Mouse (Mus musculus) spleen, adult 2 months (tissue): ENCODE measurements around the gene Mroh9. TPM values are rescaled to one million over a fixed set of nuclear protein-coding genes. Genes with fewer than 3 reads are reported as not detected.

Source experiments
- DNase-seq, 2 experiments: peaks; one replicate each; pipeline versions ENCODE4 v3.0.0 to v3.0.0-alpha.2; 2012 to 2021; ENCODE audit warnings: low spot score in 2 of 2, low read depth in 1 of 2
- H3K27ac ChIP-seq: fragments of 200-500 bp; 2 replicates; pipeline ENCODE4 v1.5.1; 2012; ENCODE audit warnings: low read length, inconsistent platforms; ENCODE audit not compliant: insufficient read depth
- H3K27me3 ChIP-seq: fragments of 200-500 bp; 2 replicates; pipeline ENCODE4 v1.6.1; 2012; ENCODE audit warnings: mild to moderate bottlenecking, moderate library complexity, low read length, inconsistent platforms; ENCODE audit not compliant: control insufficient read depth, insufficient read depth
- H3K36me3 ChIP-seq: fragments of 200-500 bp; 2 replicates; pipeline ENCODE4 v1.6.1; 2012; ENCODE audit warnings: mild to moderate bottlenecking, low read length, inconsistent platforms; ENCODE audit not compliant: control insufficient read depth, insufficient read depth
- H3K4me1 ChIP-seq: fragments of 200-500 bp; 2 replicates; pipeline ENCODE4 v1.6.1; 2011; ENCODE audit warnings: inconsistent platforms; ENCODE audit not compliant: control insufficient read depth, insufficient read depth, insufficient read length
- H3K4me3 ChIP-seq: fragments of 200-500 bp; 2 replicates; pipeline ENCODE4 v1.5.1; 2011; ENCODE audit warnings: mild to moderate bottlenecking, inconsistent platforms; ENCODE audit not compliant: insufficient read depth, insufficient read length; ENCODE audit errors: extremely low read depth
- CTCF ChIP-seq: fragments of 200-500 bp; IDR thresholded peaks from 2 replicates; pipeline ENCODE4 v1.5.1; 2011; ENCODE audit warnings: mild to moderate bottlenecking, inconsistent platforms; ENCODE audit not compliant: insufficient read depth, insufficient read length, insufficient replicate concordance; ENCODE audit errors: extremely low read depth
- POLR2A ChIP-seq: fragments of 200-500 bp; IDR thresholded peaks from 2 replicates; pipeline ENCODE4 v1.6.1; 2011; ENCODE audit warnings: low read depth, low read length, inconsistent platforms
- WGBS: fragments of 180-500 bp; shearing (Covaris S2); methylation state at CpG from one replicate; pipeline ENCODE4 v1.1.7; 2018; 5-methylcytosine and 5-hydroxymethylcytosine counted together
- polyA plus RNA-seq: library from polyadenylated mRNA; depleted of rRNA; stranded (reverse); fragments of >200 nt; gene quantifications from 2 replicates; pipeline ENCODE4 v1.2.3, GENCODE M21; 2012; rRNA removed

Mroh9 gene
- not detected in 2 replicates for polyA plus RNA-seq

GRCm38 (mm10) chr1:163085570-163085969 is at the start of gene Mroh9:
Gene Mroh9 (minus strand): TSS chr1:163085670.
- no peak within 1 kb of the TSS for H3K27ac ChIP-seq
- TF ChIP-seq CTCF = no peak
- TF ChIP-seq POLR2A = no peak
- no peak within 1 kb of the TSS for H3K4me3 ChIP-seq
- 87% methylated on average over 2 of the region's 2 CpGs for WGBS
- no peaks in the 10 kb centered on the region; the same call in 1 of the 2 replicates for H3K27me3 ChIP-seq
- no peaks in the 10 kb centered on the region for H3K4me1 ChIP-seq
- H3K36me3 ChIP-seq = no peaks in the 10 kb centered on the region
- DNase-seq = no peak

DNA sequence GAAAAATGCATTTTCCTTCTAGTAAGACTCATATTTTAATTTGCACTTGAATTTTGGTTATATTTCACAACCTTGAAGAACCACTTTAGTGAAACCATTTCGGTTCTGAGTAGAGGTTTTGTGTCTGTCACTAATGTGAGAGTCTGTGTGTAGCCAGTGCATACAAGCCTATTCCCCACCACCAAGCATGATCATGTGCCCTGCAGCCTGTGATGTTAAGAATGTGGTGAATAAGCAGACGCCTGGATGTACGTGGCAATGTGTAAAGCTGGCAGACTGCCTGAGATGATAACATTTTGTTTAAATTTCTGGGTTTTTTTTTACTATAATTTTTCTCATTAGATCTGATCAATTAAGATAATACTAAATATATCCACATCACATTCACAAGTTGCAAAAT is 44.5 kb upstream of the Mroh9 start:
- WGBS = 22% methylated on average over 3 of the region's 3 CpGs
- TF ChIP-seq CTCF = no peak
- no peak for TF ChIP-seq POLR2A
- Histone ChIP-seq H3K36me3 (no peaks in the 10 kb centered on the region), H3K27ac (no peak overlapping the region), H3K27me3 (no peaks in the 10 kb centered on the region), H3K4me1 (no peaks in the 10 kb centered on the region), H3K4me3 (no peak overlapping the region)
- no peak for DNase-seq

DNA sequence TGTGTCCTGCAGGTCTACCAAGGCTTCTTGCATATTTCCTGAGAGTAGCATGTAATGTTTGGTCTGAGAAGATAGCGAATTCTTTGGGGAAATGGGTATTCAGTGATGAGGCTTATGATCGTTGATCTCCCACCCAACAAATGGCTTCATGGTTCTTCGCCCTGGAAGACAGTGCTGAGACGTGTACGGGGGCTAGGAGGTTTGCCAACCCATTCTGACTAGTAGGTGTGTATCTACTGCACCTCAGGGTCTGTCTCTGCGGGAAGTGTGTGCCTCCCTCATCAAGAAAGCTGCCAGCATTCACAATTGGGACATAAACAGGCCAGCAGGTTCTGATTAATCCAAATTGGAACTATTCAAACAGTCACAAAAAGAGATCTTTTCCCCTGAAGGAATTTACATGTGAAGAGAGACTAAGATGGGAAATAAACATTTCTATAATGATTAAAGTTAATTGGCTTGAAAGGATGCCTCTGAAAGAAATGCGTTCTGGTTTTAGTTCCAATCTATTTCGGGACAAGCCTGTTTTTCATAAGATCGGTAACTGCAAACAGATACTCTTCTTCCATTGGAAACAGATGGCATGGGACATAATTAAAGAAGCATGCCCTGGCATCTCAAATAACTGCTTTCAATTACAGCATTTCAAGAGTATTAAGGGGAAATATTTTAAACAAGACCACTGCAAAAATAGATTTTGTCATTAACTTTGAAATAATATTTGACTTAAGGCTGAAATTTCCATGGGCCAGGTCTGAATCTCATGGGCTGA is 43.8 kb upstream of the Mroh9 start:
- DNase-seq = no peak
- TF ChIP-seq CTCF (no peak), POLR2A (no peak)
- Histone ChIP-seq H3K4me3 (no peak overlapping the region), H3K27me3 (no peaks in the 10 kb centered on the region), H3K27ac (no peak overlapping the region), H3K36me3 (no peaks in the 10 kb centered on the region), H3K4me1 (no peaks in the 10 kb centered on the region)
- 88% methylated on average over 9 of the region's 9 CpGs for WGBS

GRCm38 (mm10) chr1:163126175-163126881 is 40.9 kb upstream of the Mroh9 start:
- no peak for TF ChIP-seq POLR2A
- TF ChIP-seq CTCF = no peak
- DNase-seq = no peak
- H3K36me3 ChIP-seq = no peaks in the 10 kb centered on the region
- H3K4me1 ChIP-seq = no peaks in the 10 kb centered on the region
- no peak overlapping the region for H3K27ac ChIP-seq
- 85% methylated on average over 7 of the region's 7 CpGs for WGBS
- H3K4me3 ChIP-seq = no peak overlapping the region
- H3K27me3 ChIP-seq = no peaks in the 10 kb centered on the region

GRCm38 (mm10) chr1:163122414-163122813 is 36.9 kb upstream of the Mroh9 start:
- no peak for TF ChIP-seq POLR2A
- TF ChIP-seq CTCF = no peak
- no peak for DNase-seq
- H3K4me1 ChIP-seq = no peaks in the 10 kb centered on the region
- no peaks in the 10 kb centered on the region for H3K27me3 ChIP-seq
- no peak overlapping the region for H3K4me3 ChIP-seq
- no peaks in the 10 kb centered on the region for H3K36me3 ChIP-seq
- WGBS = 91% methylated on average over 1 of the region's 1 CpGs
- H3K27ac ChIP-seq = no peak overlapping the region

- TF ChIP-seq POLR2A (no peak), CTCF (no peak)
- no peak for DNase-seq
- no peak overlapping the region for H3K27ac ChIP-seq
- 88% methylated on average over 8 of the region's 8 CpGs for WGBS
- H3K36me3 ChIP-seq = no peaks in the 10 kb centered on the region
- no peaks in the 10 kb centered on the region for H3K27me3 ChIP-seq
- no peak overlapping the region for H3K4me3 ChIP-seq
- no peaks in the 10 kb centered on the region for H3K4me1 ChIP-seq
These were observed 28.1 kb upstream of the Mroh9 start for GRCm38 (mm10) chr1:163113461-163114174.
